ENCODE assay signal across 11 mouse cellular contexts in genomic region chr2:147186261-147186681, GRCm38 (mm10). TPM values are rescaled to one million over a fixed set of nuclear protein-coding genes. Genes with fewer than 3 reads are reported as not detected.
A peak's percentile ranks its signal among the peaks of the same experiment; 100 is the strongest.
DNase-seq lines count a peak whose midpoint lies in the region; ATAC-seq and TF ChIP-seq lines count a peak whose summit lies in the region.
"Had no signal": no experiment of that assay in that cellular context is flagged by ENCODE, and none has a peak within 500 bp of the region (broad histone marks: within the 10 kb centered on the region; RNA-seq: fewer than 3 reads in every experiment).

No protein-coding gene starts in this region.

- H3K4me3 ChIP-seq in layer of hippocampus, adult 2 months, result peak overlapping the region; percentile 52
- H3K4me3 ChIP-seq in embryonic facial prominence, embryonic 10.5 days, result peak overlapping the region; percentile 48
- peak overlapping the region; percentile 31 for H3K4me3 ChIP-seq in hindbrain, embryonic 15.5 days
- H3K4me3 ChIP-seq in neural tube, embryonic 11.5 days (ENCODE audit: low read depth, low read length), result 0 out of 2 replicates have a peak overlapping the region, but pooled peaks have one; percentile 20

- TF ChIP-seq CTCF in layer of hippocampus, adult 2 months (conservative IDR thresholded peaks at IDR 0.05), result no peak

- peaks cover 30% of the 10 kb centered on the region for H3K4me1 ChIP-seq in embryonic facial prominence, embryonic 10.5 days
- H3K4me1 ChIP-seq in hindbrain, embryonic 15.5 days (replicated peaks), result peaks cover 6% of the 10 kb centered on the region
- H3K4me1 ChIP-seq in neural tube, embryonic 11.5 days (ENCODE audit: control insufficient read depth, insufficient read depth, low read length), result peaks cover 8% of the 10 kb centered on the region; the same call in 1 of the 2 replicates

- peak overlapping the region; percentile 36 for H3K4me2 ChIP-seq in hindbrain, embryonic 15.5 days
- no peak overlapping the region for H3K4me2 ChIP-seq in neural tube, embryonic 11.5 days (ENCODE audit: low read depth)

- no peaks in the 10 kb centered on the region for H3K36me3 ChIP-seq in embryonic facial prominence, embryonic 10.5 days (replicated peaks)
- no peaks in the 10 kb centered on the region for H3K36me3 ChIP-seq in hindbrain, embryonic 15.5 days
- H3K36me3 ChIP-seq in neural tube, embryonic 11.5 days (ENCODE audit: control insufficient read depth, insufficient read depth, low read length), result no peaks in the 10 kb centered on the region
- H3K36me3 ChIP-seq: G1E had no signal

- no peak for ATAC-seq in hindbrain, embryonic 15.5 days (ENCODE audit: low FRiP score, low read depth)
- no peak for ATAC-seq in neural tube, embryonic 11.5 days (ENCODE audit: insufficient read depth, low FRiP score, low TSS enrichment)
- no peak for ATAC-seq in megakaryocyte, adult 5-6 weeks (ENCODE audit: poor library complexity, severe bottlenecking)

- under 1% methylated on average over 24 of the region's 25 CpGs for WGBS in embryonic facial prominence, embryonic 10.5 days
- 1% methylated on average over 25 of the region's 25 CpGs for WGBS in hindbrain, embryonic 15.5 days
- 1% methylated on average over 25 of the region's 25 CpGs for WGBS in neural tube, embryonic 11.5 days

- no peak for DNase-seq in layer of hippocampus, adult 2 months (ENCODE audit: low spot score in 2 of 2)
- DNase-seq in layer of hippocampus, postnatal 25 days (ENCODE audit: extremely low spot score in 1 of 2, low spot score in 1 of 2), result no peak
- peak; percentile 54 for DNase-seq in embryonic facial prominence, embryonic 10.5 days (ENCODE audit: low spot score)
- no peak for DNase-seq in neural tube, embryonic 11.5 days (ENCODE audit: low spot score)
- DNase-seq in left cerebral cortex, adult 11 months (ENCODE audit: low spot score), result no peak
- no peak for DNase-seq in urinary bladder, postnatal 36 days (ENCODE audit: low spot score in 2 of 2)

- no peaks in the 10 kb centered on the region for H3K9me3 ChIP-seq in embryonic facial prominence, embryonic 10.5 days
- H3K9me3 ChIP-seq in hindbrain, embryonic 15.5 days, result no peaks in the 10 kb centered on the region
- no peaks in the 10 kb centered on the region for H3K9me3 ChIP-seq in neural tube, embryonic 11.5 days (ENCODE audit: control insufficient read depth, low read length)

- peaks cover 100% of the 10 kb centered on the region for H3K27me3 ChIP-seq in embryonic facial prominence, embryonic 10.5 days (replicated peaks; ENCODE audit: low read depth, poor library complexity, severe bottlenecking)
- H3K27me3 ChIP-seq in hindbrain, embryonic 15.5 days, result peaks cover 80% of the 10 kb centered on the region
- H3K27me3 ChIP-seq in neural tube, embryonic 11.5 days (ENCODE audit: control insufficient read depth, insufficient read depth, low read length), result peaks cover 96% of the 10 kb centered on the region

- peak overlapping the region; percentile 86; the same call in 1 of the 2 replicates for H3K27ac ChIP-seq in layer of hippocampus, adult 2 months
- H3K27ac ChIP-seq in embryonic facial prominence, embryonic 10.5 days (replicated peaks), result no peak overlapping the region
- H3K27ac ChIP-seq in hindbrain, embryonic 15.5 days (replicated peaks), result no peak overlapping the region
- H3K27ac ChIP-seq in neural tube, embryonic 11.5 days (ENCODE audit: low read depth, low read length), result no peak overlapping the region

- H3K9ac ChIP-seq in hindbrain, embryonic 15.5 days, result no peak overlapping the region
- H3K9ac ChIP-seq in neural tube, embryonic 11.5 days (ENCODE audit: low read length), result no peak overlapping the region

RNA-seq across cellular contexts. Expression of gene Nkx2-2, which starts 7.8 kb away (rescaled TPM):
- 1 to 10 TPM; 4.6 to 7.0 TPM for total RNA-seq in layer of hippocampus, adult 2 months (2021)
- 1 to 10 TPM; 8.9 to 9.5 TPM for total RNA-seq in layer of hippocampus, postnatal 25 days (2021)
- polyA plus RNA-seq in embryonic facial prominence, embryonic 10.5 days (2016; fragmentation: Nextera tagmentation; extraction: Ambion mirVana), result 1.2 and 2.8 TPM in 2 replicates
- polyA plus RNA-seq in hindbrain, embryonic 15.5 days (2015; fragmentation: Nextera tagmentation; extraction: Ambion mirVana), result 2.5 TPM in 2 replicates
- polyA plus RNA-seq in neural tube, embryonic 11.5 days (2014; fragmentation: Nextera tagmentation; extraction: Ambion mirVana), result 5.5 and 6.6 TPM in 2 replicates
- not detected in 2 replicates for total RNA-seq in megakaryocyte, adult 5-6 weeks (2015)
- total RNA-seq in megakaryocyte, adult 5-6 weeks (2017), result not detected in 2 replicates
- total RNA-seq: G1E; hematopoietic stem cell, adult 5-6 weeks; liver, adult 2 months had no signal
- polyA plus RNA-seq: G1E; liver, adult 2 months had no signal

Comparison
In these comparisons a context has a peak if more than half of its experiments do, and no peak if none do; other contexts are left out.
1. RNA of gene Nkx2-2, which starts 7.8 kb away (total RNA-seq): 8.9 to 9.5 TPM in layer of hippocampus, postnatal 25 days and 4.6 to 7.0 TPM in layer of hippocampus, adult 2 months; not detected in megakaryocyte, adult 5-6 weeks; every median in the first group is over 4 times any median in the second.
2. Peak in every context shown above with its lines, with median percentiles within 50 percentile points of each other: H3K4me3 ChIP-seq.